Mouse (Mus musculus) liver, embryonic 14.5 days (tissue): ENCODE results near the gene Syt9.

Experiments
- CTCF ChIP-seq: IDR thresholded peaks from 2 replicates; pipeline ENCODE4 v1.5.1; 2016; ENCODE audit warnings: antibody characterized with exemption, low read depth, control low read depth
- EP300 ChIP-seq: IDR thresholded peaks from 2 replicates; pipeline ENCODE4 v1.6.1; 2016; ENCODE audit warnings: antibody characterized with exemption, low read depth

DNA sequence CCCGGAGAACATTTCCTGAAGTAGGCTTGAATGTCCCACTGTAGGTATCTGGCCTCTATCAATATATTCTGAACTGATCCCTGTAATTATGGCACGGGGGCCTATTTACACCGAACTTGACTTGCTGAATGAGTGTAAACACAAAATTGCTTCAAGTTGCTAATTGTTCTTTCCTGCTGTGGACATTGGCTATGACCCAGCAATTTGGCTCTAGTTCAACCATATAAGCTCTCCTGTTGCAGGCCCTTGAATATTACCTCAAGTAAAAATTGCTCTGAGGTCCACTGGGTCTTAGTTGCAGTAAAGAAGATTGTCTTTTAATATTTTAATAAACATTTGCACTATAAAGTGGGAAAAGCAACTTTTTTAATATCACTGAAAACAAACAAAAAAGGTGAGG lies 32.7 kb downstream of the Syt9 start:
- TF ChIP-seq CTCF (no peak), EP300 (no peak)
